Mouse (Mus musculus) CD4-positive, CD25-positive, alpha-beta regulatory T cell, adult 2 months (primary cell): ENCODE results near the gene Eif2b3.

Experiments used
- DNase-seq: peaks from one replicate; pipeline ENCODE4 v3.0.0-alpha.2; 2012; ENCODE audit warnings: low read depth, low spot score

Eif2b3 gene

GRCm38 (mm10) chr4:117019206-117020134 is at the start of gene Eif2b3:
TSS of gene Eif2b3 (plus strand) at chr4:117019402.
- peak; percentile 95 for DNase-seq

GRCm38 (mm10) chr4:116976503-116976902 is 42.7 kb upstream of the Eif2b3 start:
- DNase-seq: no peak

DNA sequence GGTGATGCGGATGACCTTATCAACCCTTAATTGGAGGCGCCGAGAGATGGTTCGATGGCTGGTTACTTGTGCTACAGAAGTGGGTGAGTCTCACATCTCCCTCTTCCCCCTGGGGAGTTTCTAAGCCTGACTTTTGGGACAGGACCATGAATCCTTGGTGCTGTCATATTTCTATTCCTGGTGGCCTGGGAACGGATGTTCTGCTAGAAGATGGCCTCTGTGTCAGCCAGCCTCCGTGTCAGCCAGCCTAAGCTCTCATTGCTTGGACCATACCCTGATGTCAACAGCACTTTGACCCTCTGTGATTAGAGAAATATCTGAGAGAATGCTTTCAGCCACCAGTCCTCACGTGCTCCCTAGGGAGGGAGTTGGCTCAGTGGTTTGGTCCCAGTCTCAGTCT is 33.5 kb upstream of the Eif2b3 start:
- no peak for DNase-seq

DNA sequence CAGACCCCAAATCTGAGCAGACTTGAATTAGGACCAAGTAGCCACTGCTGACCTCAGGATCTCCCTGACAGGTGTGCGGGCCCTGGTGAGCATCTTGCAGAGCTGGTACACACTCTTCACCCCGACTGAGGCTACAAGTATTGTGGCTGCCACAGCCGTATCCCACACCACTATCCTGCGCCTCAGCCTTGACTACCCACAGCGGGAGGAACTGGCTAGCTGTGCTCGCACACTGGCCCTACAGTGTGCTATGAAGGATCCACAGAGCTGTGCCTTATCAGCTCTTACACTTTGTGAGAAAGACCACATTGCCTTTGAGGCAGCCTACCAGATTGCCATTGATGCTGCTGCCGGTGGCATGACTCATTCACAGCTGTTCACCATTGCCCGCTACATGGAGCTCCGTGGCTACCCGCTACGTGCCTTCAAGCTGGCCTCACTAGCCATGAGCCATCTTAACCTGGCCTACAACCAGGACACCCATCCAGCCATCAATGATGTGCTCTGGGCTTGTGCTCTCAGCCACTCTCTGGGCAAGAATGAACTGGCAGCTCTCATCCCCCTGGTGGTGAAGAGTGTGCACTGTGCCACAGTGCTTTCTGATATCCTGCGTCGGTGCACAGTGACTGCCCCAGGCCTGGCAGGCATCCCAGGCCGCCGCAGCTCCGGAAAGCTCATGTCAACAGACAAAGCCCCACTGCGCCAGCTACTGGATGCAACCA is 32.6 kb upstream of the Eif2b3 start:
- peak; percentile 73 for DNase-seq

DNA sequence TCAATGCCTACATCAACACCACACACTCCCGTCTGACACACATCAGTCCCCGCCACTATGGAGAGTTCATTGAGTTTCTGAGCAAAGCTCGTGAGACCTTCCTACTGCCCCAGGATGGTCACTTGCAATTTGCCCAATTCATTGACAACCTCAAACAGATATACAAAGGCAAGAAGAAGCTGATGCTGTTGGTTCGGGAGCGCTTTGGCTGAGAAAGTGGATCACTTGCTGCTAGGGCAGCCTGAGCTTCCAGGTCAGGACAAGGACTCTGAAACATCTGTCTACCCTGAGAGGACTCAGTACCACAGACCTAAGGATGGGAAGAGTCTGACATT is 32.1 kb upstream of the Eif2b3 start:
- no peak for DNase-seq

GRCm38 (mm10) chr4:116989731-116990130 is 29.5 kb upstream of the Eif2b3 start:
- DNase-seq: no peak

DNA sequence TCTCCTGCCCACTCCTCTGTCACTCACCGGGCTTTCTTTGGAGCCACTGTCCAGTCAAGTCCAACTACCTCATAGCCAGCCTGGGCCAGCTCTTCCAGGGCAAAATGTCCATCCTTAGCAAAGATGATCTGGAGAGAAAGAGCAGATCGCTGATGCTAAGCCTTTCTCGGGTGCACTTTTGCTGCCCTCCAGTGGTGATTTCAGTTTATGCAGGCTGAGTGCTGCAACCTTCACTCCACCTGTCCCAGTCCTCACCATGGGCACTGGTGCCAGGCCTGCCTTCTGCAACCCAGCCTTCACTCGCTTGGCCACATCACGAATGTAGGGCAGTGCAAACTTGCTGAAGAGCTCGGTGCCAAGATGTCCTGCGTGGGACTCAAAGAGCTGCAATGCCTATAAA is 27.8 kb upstream of the Eif2b3 start:
- peak; percentile 89 for DNase-seq

GRCm38 (mm10) chr4:116993672-116994621 is 25.3 kb upstream of the Eif2b3 start, which contains the start of gene Urod:
TSS of gene Urod (minus strand) at chr4:116994413.
- peak; percentile 96 for DNase-seq

- DNase-seq: peak; percentile 65
These were observed 23.9 kb upstream of the Eif2b3 start, which contains the start of gene Hectd3 for GRCm38 (mm10) chr4:116995131-116995797. TSS of gene Hectd3 (plus strand) at chr4:116995317.

GRCm38 (mm10) chr4:116995798-116996135 is 23.4 kb upstream of the Eif2b3 start:
- peak; percentile 59 for DNase-seq

GRCm38 (mm10) chr4:116999513-117000154 is 19.6 kb upstream of the Eif2b3 start:
- DNase-seq: no peak

GRCm38 (mm10) chr4:117001957-117002356 is 17.2 kb upstream of the Eif2b3 start:
- DNase-seq: no peak

GRCm38 (mm10) chr4:117002543-117003521 is 16.4 kb upstream of the Eif2b3 start:
- peak; percentile 68 for DNase-seq

GRCm38 (mm10) chr4:117004649-117005048 is 14.6 kb upstream of the Eif2b3 start:
- no peak for DNase-seq

- DNase-seq: no peak
These were observed 13.4 kb upstream of the Eif2b3 start for GRCm38 (mm10) chr4:117005611-117006400.

GRCm38 (mm10) chr4:117007058-117007457 is 12.1 kb upstream of the Eif2b3 start:
- no peak for DNase-seq

GRCm38 (mm10) chr4:117010231-117010630 is 9.0 kb upstream of the Eif2b3 start:
- DNase-seq: no peak

DNA sequence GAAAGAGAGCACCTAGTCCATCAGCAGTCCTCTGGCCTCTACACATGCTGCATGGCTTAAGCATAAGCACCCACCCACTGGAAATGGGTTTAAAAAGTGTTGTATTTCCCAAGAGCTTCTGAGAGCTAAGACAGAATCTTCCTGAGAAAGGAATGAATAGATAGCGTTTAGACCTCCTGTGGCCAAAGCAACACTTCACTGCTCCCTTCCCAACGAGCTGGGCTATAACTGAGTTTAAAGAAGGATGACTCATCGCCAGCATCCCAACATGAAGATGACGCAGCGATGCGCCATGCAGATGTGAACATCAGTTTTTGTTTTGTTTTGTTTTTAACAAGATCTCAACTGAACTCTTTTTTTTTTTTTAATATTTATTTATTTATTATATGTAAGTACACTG is 5.6 kb upstream of the Eif2b3 start:
- DNase-seq: no peak
